Mouse (Mus musculus): ENCODE measurements around the gene Hip1. TPM values are rescaled to one million over a fixed set of nuclear protein-coding genes. Genes with fewer than 3 reads are reported as not detected.
A peak's percentile ranks its signal among the peaks of the same experiment; 100 is the strongest.
"Not testable (repeated sequence)": the region's sequence is repeated elsewhere in the genome, so short reads cannot be mapped to it uniquely, and the experiment has no call there.

Gene Hip1
- total RNA-seq, 2 experiments from 2014 or later, result 1.1 to 5.0 TPM

- ATAC-seq (replicated peaks; ENCODE audit: low FRiP score, poor library complexity, severe bottlenecking), result no peak
Observed at GRCm38 (mm10) chr5:135380681-135381080, 164.2 kb downstream of the Hip1 start.

DNA sequence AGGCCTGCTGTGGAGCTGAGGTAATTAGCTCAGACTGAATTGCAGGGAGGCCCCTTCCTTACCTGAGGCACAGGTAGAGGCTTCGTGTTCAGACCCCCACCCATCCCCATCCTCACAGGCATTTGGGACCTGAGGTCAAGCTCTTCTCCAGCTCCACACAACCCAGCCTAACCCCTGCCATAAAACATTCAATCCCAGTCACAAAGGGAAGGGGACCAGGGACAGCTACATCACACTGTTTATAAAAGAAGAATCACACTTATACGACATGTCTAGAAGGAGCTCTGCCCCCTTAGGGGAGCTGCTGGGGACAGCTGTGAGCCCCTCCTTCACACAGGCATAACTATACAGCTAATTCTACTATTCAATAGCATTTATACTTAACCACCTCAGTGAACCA lies 168.6 kb downstream of the Hip1 start:
- ATAC-seq (replicated peaks; ENCODE audit: low FRiP score, poor library complexity, severe bottlenecking), result no peak

DNA sequence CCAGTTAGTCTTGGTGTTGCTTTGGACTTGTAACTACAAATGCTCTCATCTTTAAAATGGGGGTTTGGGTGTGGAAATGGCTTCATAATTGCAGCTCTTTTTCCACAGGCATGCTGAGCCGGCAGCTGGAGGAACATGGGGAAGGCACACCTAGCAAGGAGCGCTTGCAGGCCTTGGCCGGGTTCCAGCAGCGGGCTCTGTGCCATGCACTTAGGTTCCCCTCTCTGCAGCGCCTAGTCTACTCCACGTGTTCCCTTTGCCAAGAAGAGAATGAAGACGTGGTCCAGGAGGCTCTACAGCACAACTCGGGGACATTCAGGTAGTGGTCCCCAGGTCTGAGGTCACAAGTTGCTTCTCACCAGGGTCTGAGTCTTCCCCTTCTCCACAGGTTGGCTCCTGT lies 169.8 kb downstream of the Hip1 start:
- no peak for ATAC-seq (replicated peaks; ENCODE audit: low FRiP score, poor library complexity, severe bottlenecking)

- no peak for ATAC-seq (replicated peaks; ENCODE audit: low FRiP score, poor library complexity, severe bottlenecking)
Observed at GRCm38 (mm10) chr5:135373601-135374000, 171.3 kb downstream of the Hip1 start.

- ATAC-seq (replicated peaks; ENCODE audit: low FRiP score, poor library complexity, severe bottlenecking), result no peak
Observed at GRCm38 (mm10) chr5:135371195-135371594, 173.7 kb downstream of the Hip1 start.

- peak; percentile 80 for ATAC-seq (replicated peaks; ENCODE audit: low FRiP score, poor library complexity, severe bottlenecking)
Observed at GRCm38 (mm10) chr5:135369787-135370654, 174.9 kb downstream of the Hip1 start, which contains the start of gene Nsun5. Nsun5 (plus strand) TSS chr5:135369953.

GRCm38 (mm10) chr5:135369196-135369595 lies 175.7 kb downstream of the Hip1 start:
- not testable (repeated sequence) for ATAC-seq (replicated peaks; ENCODE audit: low FRiP score, poor library complexity, severe bottlenecking)

DNA sequence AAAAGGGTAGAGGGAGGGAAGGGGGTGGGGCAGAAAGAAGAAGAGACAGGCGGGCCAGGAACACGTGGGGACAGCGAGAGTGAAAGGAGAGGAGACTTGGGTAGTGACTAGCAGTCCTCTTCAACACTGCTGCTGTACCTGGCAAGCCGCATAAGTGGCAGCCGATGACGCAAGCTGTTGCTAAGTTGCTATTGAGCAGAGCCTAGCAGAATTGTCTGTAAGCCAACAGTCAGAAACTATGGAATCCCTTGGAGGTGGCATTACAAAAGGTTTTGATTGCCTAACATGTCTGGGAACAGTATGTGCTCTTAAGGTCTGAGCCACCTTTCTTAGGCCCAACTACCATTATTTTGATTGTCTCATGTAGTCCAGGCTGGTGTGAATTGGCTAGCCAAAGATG lies 176.6 kb downstream of the Hip1 start:
- no peak for ATAC-seq (replicated peaks; ENCODE audit: low FRiP score, poor library complexity, severe bottlenecking)

DNA sequence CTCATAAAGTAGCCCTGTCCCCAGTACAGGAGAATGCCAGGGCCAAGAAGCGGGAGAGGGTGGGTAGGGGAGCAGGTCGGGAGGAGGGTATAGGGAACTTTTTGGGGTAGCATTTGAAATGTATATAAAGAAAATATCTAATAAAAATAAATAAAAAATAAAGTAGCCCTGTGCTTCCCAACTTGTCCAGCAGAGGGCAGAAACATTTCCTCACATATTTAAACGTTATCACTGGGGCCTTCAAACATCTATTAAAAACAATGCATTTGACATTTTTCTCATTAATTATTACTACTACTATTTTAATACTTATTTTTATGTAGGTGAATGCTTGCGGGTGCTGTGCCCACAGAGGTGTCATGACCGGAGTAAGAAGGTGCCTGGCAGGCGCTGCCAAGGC lies 177.1 kb downstream of the Hip1 start:
- ATAC-seq (replicated peaks; ENCODE audit: low FRiP score, poor library complexity, severe bottlenecking), result no peak

DNA sequence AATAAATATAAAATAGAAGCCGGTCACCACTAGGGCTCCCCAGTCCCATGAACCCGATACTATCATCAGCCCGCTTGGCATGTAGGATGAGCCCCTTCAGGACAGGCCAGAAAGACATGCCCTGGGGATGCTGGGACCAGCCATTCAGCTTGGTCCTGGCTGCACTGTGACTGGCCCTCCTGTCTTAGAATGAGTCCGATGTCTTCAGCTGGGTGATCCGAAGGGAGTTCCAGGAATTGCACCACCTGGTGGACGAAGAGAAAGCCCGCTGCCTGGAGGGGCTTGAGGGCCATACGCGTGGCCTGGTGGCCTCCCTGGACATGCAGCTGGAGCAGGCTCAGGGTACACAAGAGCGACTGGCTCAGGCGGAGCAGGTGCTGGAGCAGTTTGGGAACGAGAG lies 181.4 kb downstream of the Hip1 start:
- no peak for ATAC-seq (replicated peaks; ENCODE audit: low FRiP score, poor library complexity, severe bottlenecking)

DNA sequence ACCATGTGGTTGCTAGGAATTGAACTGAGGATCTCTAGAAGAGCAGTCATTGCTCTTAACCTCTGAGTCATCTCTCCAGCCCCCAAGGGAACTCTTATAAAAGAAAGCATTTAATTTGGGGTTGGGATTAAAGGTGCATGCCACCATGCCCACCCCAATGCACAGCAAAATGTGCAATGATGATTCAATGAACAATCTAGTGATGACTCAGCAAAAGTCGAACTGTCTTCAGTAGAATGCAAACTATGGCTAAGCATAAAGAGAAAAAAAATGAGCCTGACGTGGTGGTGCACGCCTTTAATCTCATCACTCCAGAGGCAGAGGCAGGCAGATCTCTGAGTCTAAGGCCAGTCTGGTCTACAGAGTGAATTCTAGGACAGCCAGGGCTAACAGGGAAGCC lies 182.3 kb downstream of the Hip1 start:
- ATAC-seq (replicated peaks; ENCODE audit: low FRiP score, poor library complexity, severe bottlenecking), result no peak

DNA sequence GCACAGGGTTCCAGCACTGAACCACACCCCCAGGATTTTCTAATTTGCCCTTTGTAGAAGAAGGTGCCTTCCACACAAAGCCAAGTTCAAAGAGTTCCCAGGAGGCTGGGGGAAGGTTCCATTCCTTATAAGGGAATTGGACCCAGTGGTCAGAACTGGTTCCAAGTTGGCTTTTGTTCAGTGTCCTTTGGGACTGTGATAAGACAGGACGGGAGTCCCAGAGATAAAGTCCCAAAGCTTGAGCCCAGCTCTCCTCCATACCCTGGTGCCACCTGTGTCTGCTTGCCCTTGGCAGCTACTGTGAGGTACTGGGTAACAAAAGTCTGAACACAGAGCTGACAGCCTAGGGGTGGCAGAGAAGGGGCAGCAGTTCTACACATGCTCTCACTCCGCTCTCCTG lies 185.1 kb downstream of the Hip1 start:
- no peak for ATAC-seq (replicated peaks; ENCODE audit: low FRiP score, poor library complexity, severe bottlenecking)

DNA sequence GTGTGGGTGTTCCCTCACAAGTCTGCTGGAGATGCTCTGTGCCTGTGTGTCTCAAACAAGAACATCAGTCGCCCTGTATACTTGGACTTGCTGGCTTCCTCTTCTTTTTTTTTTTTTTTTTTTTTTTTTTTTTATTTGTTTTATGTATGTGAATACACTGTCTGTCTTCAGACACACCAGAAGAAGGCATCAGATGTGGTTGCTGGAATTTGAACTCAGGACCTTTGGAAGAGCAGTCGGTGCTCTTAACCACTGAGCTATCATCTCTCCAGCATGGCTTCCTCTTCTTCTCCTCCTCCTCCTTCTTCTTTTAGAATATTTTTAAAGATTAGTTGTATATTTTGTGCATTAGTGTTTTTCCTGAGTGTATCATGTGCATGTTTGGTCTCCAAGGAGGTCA lies 187.4 kb downstream of the Hip1 start:
- ATAC-seq (replicated peaks; ENCODE audit: low FRiP score, poor library complexity, severe bottlenecking), result 0 out of 2 replicates have a peak, but pooled peaks have one; percentile 59

Other genes with a start within 250 kb of the Hip1 start
- gene Fkbp6, start 195.1 kb downstream of the Hip1 start, total RNA-seq (2015; ENCODE audit: low replicate concordance), result not detected in 2 replicates
- gene Fkbp6, start 195.1 kb downstream of the Hip1 start, total RNA-seq (2017; ENCODE audit: low replicate concordance), result not detected in 2 replicates
- gene Trim50, start 191.8 kb downstream of the Hip1 start, total RNA-seq (2015; ENCODE audit: low replicate concordance), result not detected in 2 replicates
- not detected in 2 replicates for gene Trim50, start 191.8 kb downstream of the Hip1 start, total RNA-seq (2017; ENCODE audit: low replicate concordance)
- gene Nsun5, start 175.2 kb downstream of the Hip1 start, total RNA-seq (2015; ENCODE audit: low replicate concordance), result 2.5 and 2.9 TPM in 2 replicates
- gene Nsun5, start 175.2 kb downstream of the Hip1 start, total RNA-seq (2017; ENCODE audit: low replicate concordance), result 3.7 and 6.4 TPM in 2 replicates
- 43.2 and 48.2 TPM in 2 replicates for gene Pom121, start 150.6 kb downstream of the Hip1 start, total RNA-seq (2015; ENCODE audit: low replicate concordance)
- gene Pom121, start 150.6 kb downstream of the Hip1 start, total RNA-seq (2017; ENCODE audit: low replicate concordance), result 15.7 and 25.2 TPM in 2 replicates
- gene Ccl26, start 18.4 kb upstream of the Hip1 start, total RNA-seq (2015; ENCODE audit: low replicate concordance), result not detected in 2 replicates
- gene Ccl26, start 18.4 kb upstream of the Hip1 start, total RNA-seq (2017; ENCODE audit: low replicate concordance), result not detected in 2 replicates
- not detected in 2 replicates for gene Ccl24, start 27.9 kb upstream of the Hip1 start, total RNA-seq (2015; ENCODE audit: low replicate concordance)
- gene Ccl24, start 27.9 kb upstream of the Hip1 start, total RNA-seq (2017; ENCODE audit: low replicate concordance), result not detected in 2 replicates
- gene Rhbdd2, start 87.5 kb upstream of the Hip1 start, total RNA-seq (2015; ENCODE audit: low replicate concordance), result 1.8 and 3.4 TPM in 2 replicates
- 0.45 and 1.0 TPM in 2 replicates for gene Rhbdd2, start 87.5 kb upstream of the Hip1 start, total RNA-seq (2017; ENCODE audit: low replicate concordance)
- gene Por, start 124.9 kb upstream of the Hip1 start, total RNA-seq (2015; ENCODE audit: low replicate concordance), result 7.1 and 9.7 TPM in 2 replicates
- gene Por, start 124.9 kb upstream of the Hip1 start, total RNA-seq (2017; ENCODE audit: low replicate concordance), result 10.8 and 17.5 TPM in 2 replicates
- 9.6 TPM in 1 of 2 replicates, not detected in the other for gene Tmem120a, start 199.3 kb upstream of the Hip1 start, total RNA-seq (2015; ENCODE audit: low replicate concordance)
- gene Tmem120a, start 199.3 kb upstream of the Hip1 start, total RNA-seq (2017; ENCODE audit: low replicate concordance), result 0.77 TPM in 1 of 2 replicates, not detected in the other
- not detected in 2 replicates for gene Styxl1, start 233.3 kb upstream of the Hip1 start, total RNA-seq (2015; ENCODE audit: low replicate concordance)
- gene Styxl1, start 233.3 kb upstream of the Hip1 start, total RNA-seq (2017; ENCODE audit: low replicate concordance), result not detected in 2 replicates
- 156 and 193 TPM in 2 replicates for gene Mdh2, start 233.4 kb upstream of the Hip1 start, total RNA-seq (2015; ENCODE audit: low replicate concordance)
- 74.0 and 81.6 TPM in 2 replicates for gene Mdh2, start 233.4 kb upstream of the Hip1 start, total RNA-seq (2017; ENCODE audit: low replicate concordance)

Data from erythroid progenitor cell, adult 5-6 weeks (primary cell).